Mouse (Mus musculus): ENCODE data around the gene Lrrc23. TPM values are rescaled to one million over a fixed set of nuclear protein-coding genes. Genes with fewer than 3 reads are reported as not detected.
A peak's percentile ranks its signal among the peaks of the same experiment; 100 is the strongest.

Gene Lrrc23
- polyA plus RNA-seq, 1 experiment from 2014 or later = 1.4 TPM

- H3K36me3 ChIP-seq (ENCODE audit: control insufficient read depth, insufficient read depth, low read length) = no peaks in the 10 kb centered on the region
- H3K27ac ChIP-seq (ENCODE audit: low read depth, low read length) = no peak overlapping the region
- H3K4me3 ChIP-seq (ENCODE audit: low read depth, low read length) = peak overlapping the region; percentile 44
- H3K4me2 ChIP-seq (ENCODE audit: low read depth) = peak overlapping the region; percentile 86
- H3K4me1 ChIP-seq (ENCODE audit: control insufficient read depth, insufficient read depth, low read length) = peaks cover 14% of the 10 kb centered on the region; the same call in 1 of the 2 replicates
- peaks cover 10% of the 10 kb centered on the region for H3K27me3 ChIP-seq (ENCODE audit: control insufficient read depth, insufficient read depth, low read length)
- H3K9ac ChIP-seq (ENCODE audit: low read length) = no peak overlapping the region
- WGBS = 8% methylated on average over 9 of the region's 9 CpGs
- H3K9me3 ChIP-seq (ENCODE audit: control insufficient read depth, low read length) = no peaks in the 10 kb centered on the region
- DNase-seq (ENCODE audit: low spot score) (no peak), ATAC-seq (ENCODE audit: insufficient read depth, low FRiP score, low TSS enrichment) (no peak)
Measured at GRCm38 (mm10) chr6:124768704-124769044, 10.9 kb downstream of the Lrrc23 start.

- Histone ChIP-seq H3K27ac (ENCODE audit: low read depth, low read length) (no peak overlapping the region), H3K4me2 (ENCODE audit: low read depth) (peak overlapping the region; percentile 86), H3K4me1 (ENCODE audit: control insufficient read depth, insufficient read depth, low read length) (peaks cover 14% of the 10 kb centered on the region; the same call in 1 of the 2 replicates), H3K9me3 (ENCODE audit: control insufficient read depth, low read length) (no peaks in the 10 kb centered on the region), H3K9ac (ENCODE audit: low read length) (no peak overlapping the region), H3K4me3 (ENCODE audit: low read depth, low read length) (peak overlapping the region; percentile 44; the same call in 1 of the 2 replicates), H3K27me3 (ENCODE audit: control insufficient read depth, insufficient read depth, low read length) (peaks cover 10% of the 10 kb centered on the region), H3K36me3 (ENCODE audit: control insufficient read depth, insufficient read depth, low read length) (no peaks in the 10 kb centered on the region)
- DNase-seq (ENCODE audit: low spot score) = no peak
- peak; percentile 32; the same call in 1 of the 2 replicates for ATAC-seq (ENCODE audit: insufficient read depth, low FRiP score, low TSS enrichment)
- 22% methylated on average over 18 of the region's 19 CpGs for WGBS
Measured at GRCm38 (mm10) chr6:124767920-124768703, 11.4 kb downstream of the Lrrc23 start.

DNA sequence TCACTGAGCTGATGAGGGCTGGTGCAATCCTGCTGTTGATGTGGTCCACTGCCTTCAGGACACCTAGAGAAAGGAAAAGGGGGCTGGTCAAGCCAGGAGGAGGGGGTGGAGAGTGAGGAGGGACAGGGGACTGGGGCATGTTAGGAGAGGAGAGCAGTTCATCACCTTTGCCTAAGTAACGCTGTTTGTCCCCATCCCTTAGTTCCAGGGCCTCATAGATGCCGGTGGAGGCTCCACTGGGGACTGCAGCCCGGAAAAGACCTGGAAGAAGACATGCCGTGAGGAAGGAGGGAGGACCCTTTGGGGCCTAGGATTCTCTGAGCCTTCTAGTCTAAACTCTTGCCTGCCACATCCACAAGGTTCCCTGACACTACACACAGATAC is 12.0 kb downstream of the Lrrc23 start:
- no peak overlapping the region for H3K9ac ChIP-seq (ENCODE audit: low read length)
- peaks cover 14% of the 10 kb centered on the region; the same call in 1 of the 2 replicates for H3K4me1 ChIP-seq (ENCODE audit: control insufficient read depth, insufficient read depth, low read length)
- no peak overlapping the region for H3K4me2 ChIP-seq (ENCODE audit: low read depth)
- peaks cover 10% of the 10 kb centered on the region for H3K27me3 ChIP-seq (ENCODE audit: control insufficient read depth, insufficient read depth, low read length)
- H3K36me3 ChIP-seq (ENCODE audit: control insufficient read depth, insufficient read depth, low read length) = no peaks in the 10 kb centered on the region
- H3K4me3 ChIP-seq (ENCODE audit: low read depth, low read length) = no peak overlapping the region
- no peak overlapping the region for H3K27ac ChIP-seq (ENCODE audit: low read depth, low read length)
- H3K9me3 ChIP-seq (ENCODE audit: control insufficient read depth, low read length) = no peaks in the 10 kb centered on the region
- DNase-seq (ENCODE audit: low spot score) (no peak), ATAC-seq (ENCODE audit: insufficient read depth, low FRiP score, low TSS enrichment) (no peak)
- WGBS = 35% methylated on average over 4 of the region's 4 CpGs

- H3K27ac ChIP-seq (ENCODE audit: low read depth, low read length) = no peak overlapping the region
- H3K9ac ChIP-seq (ENCODE audit: low read length) = no peak overlapping the region
- ATAC-seq (ENCODE audit: insufficient read depth, low FRiP score, low TSS enrichment) (no peak), DNase-seq (ENCODE audit: low spot score) (no peak)
- WGBS = 85% methylated on average over 7 of the region's 7 CpGs
- peaks cover 14% of the 10 kb centered on the region; the same call in 1 of the 2 replicates for H3K4me1 ChIP-seq (ENCODE audit: control insufficient read depth, insufficient read depth, low read length)
- no peaks in the 10 kb centered on the region for H3K36me3 ChIP-seq (ENCODE audit: control insufficient read depth, insufficient read depth, low read length)
- H3K9me3 ChIP-seq (ENCODE audit: control insufficient read depth, low read length) = no peaks in the 10 kb centered on the region
- H3K4me2 ChIP-seq (ENCODE audit: low read depth) = no peak overlapping the region
- H3K27me3 ChIP-seq (ENCODE audit: control insufficient read depth, insufficient read depth, low read length) = peaks cover 10% of the 10 kb centered on the region
- H3K4me3 ChIP-seq (ENCODE audit: low read depth, low read length) = no peak overlapping the region
Measured at GRCm38 (mm10) chr6:124765951-124766350, 13.6 kb downstream of the Lrrc23 start.

- Histone ChIP-seq H3K27me3 (ENCODE audit: control insufficient read depth, insufficient read depth, low read length) (no peaks in the 10 kb centered on the region), H3K36me3 (ENCODE audit: control insufficient read depth, insufficient read depth, low read length) (no peaks in the 10 kb centered on the region), H3K4me1 (ENCODE audit: control insufficient read depth, insufficient read depth, low read length) (peaks cover 27% of the 10 kb centered on the region), H3K4me2 (ENCODE audit: low read depth) (peak overlapping the region; percentile 12; the same call in 1 of the 2 replicates), H3K4me3 (ENCODE audit: low read depth, low read length) (no peak overlapping the region), H3K9ac (ENCODE audit: low read length) (no peak overlapping the region), H3K9me3 (ENCODE audit: control insufficient read depth, low read length) (no peaks in the 10 kb centered on the region), H3K27ac (ENCODE audit: low read depth, low read length) (no peak overlapping the region)
- WGBS = 5% methylated on average over 5 of the region's 5 CpGs
- DNase-seq (ENCODE audit: low spot score) (peak; percentile 82), ATAC-seq (ENCODE audit: insufficient read depth, low FRiP score, low TSS enrichment) (no peak)
Measured at GRCm38 (mm10) chr6:124759259-124759658, 20.3 kb downstream of the Lrrc23 start.

DNA sequence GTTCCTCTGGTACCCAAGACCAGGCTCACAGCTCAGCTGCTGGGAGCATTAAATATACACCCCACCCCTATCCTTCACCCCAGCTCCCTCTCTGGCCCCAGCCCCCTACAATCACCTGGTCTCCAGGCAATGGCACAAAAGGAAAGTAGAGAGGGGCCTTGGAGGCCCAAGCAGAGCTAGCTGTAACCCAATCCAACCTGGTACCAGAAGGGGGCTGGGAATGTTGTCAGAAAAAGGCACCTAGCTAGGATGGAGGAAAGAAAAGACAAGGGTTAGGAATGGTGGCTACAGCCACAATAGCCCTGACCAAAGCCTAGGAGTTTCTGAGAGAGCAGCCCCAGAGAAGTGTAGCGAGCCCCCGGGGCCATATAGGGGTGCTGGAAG is 20.7 kb downstream of the Lrrc23 start:
- no peak for DNase-seq (ENCODE audit: low spot score)
- no peaks in the 10 kb centered on the region for H3K9me3 ChIP-seq (ENCODE audit: control insufficient read depth, low read length)
- 0 out of 2 replicates have a peak overlapping the region, but pooled peaks have one; percentile 3 for H3K9ac ChIP-seq (ENCODE audit: low read length)
- no peaks in the 10 kb centered on the region for H3K36me3 ChIP-seq (ENCODE audit: control insufficient read depth, insufficient read depth, low read length)
- no peak overlapping the region for H3K4me3 ChIP-seq (ENCODE audit: low read depth, low read length)
- no peaks in the 10 kb centered on the region for H3K27me3 ChIP-seq (ENCODE audit: control insufficient read depth, insufficient read depth, low read length)
- H3K4me2 ChIP-seq (ENCODE audit: low read depth) = peak overlapping the region; percentile 12; the same call in 1 of the 2 replicates
- no peak for ATAC-seq (ENCODE audit: insufficient read depth, low FRiP score, low TSS enrichment)
- H3K27ac ChIP-seq (ENCODE audit: low read depth, low read length) = no peak overlapping the region
- WGBS = 72% methylated on average over 2 of the region's 2 CpGs
- peaks cover 27% of the 10 kb centered on the region for H3K4me1 ChIP-seq (ENCODE audit: control insufficient read depth, insufficient read depth, low read length)

GRCm38 (mm10) chr6:124757909-124758848 is 21.3 kb downstream of the Lrrc23 start:
- Histone ChIP-seq H3K9me3 (ENCODE audit: control insufficient read depth, low read length) (no peaks in the 10 kb centered on the region), H3K36me3 (ENCODE audit: control insufficient read depth, insufficient read depth, low read length) (no peaks in the 10 kb centered on the region), H3K27me3 (ENCODE audit: control insufficient read depth, insufficient read depth, low read length) (no peaks in the 10 kb centered on the region), H3K4me2 (ENCODE audit: low read depth) (peak overlapping the region; percentile 70), H3K9ac (ENCODE audit: low read length) (peak overlapping the region; percentile 94), H3K4me3 (ENCODE audit: low read depth, low read length) (peak overlapping the region; percentile 94), H3K27ac (ENCODE audit: low read depth, low read length) (peak overlapping the region; percentile 97), H3K4me1 (ENCODE audit: control insufficient read depth, insufficient read depth, low read length) (peaks cover 27% of the 10 kb centered on the region)
- no peak for ATAC-seq (ENCODE audit: insufficient read depth, low FRiP score, low TSS enrichment)
- WGBS = 36% methylated on average over 5 of the region's 5 CpGs
- peak; percentile 65 for DNase-seq (ENCODE audit: low spot score)

DNA sequence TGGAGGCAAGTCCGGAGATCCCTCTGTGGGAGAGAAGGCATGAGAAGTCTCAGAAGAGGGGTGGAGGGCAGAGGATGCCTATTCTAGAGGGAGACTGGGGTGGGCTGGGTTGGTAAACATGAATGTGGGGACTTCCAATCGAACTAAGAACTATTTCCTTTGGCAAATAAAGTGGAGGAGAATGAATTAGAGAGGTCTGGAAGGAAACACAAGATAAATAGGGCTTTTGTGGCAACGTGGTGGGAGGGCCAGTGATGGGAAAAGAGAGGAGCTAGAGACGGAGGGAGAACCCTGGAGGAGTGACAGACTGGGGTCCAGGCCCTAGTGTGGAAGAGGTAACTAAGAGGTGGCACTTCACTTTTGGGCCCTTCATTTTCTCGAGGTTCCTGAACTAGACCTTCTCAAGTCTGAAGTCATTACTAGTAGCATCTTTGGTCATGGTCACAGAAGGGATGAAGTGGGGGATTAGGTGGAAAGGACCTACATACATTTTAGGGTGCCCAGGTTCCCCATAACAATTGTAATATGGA is 22.1 kb downstream of the Lrrc23 start:
- ATAC-seq (ENCODE audit: insufficient read depth, low FRiP score, low TSS enrichment) (no peak), DNase-seq (ENCODE audit: low spot score) (peak; percentile 29)
- Histone ChIP-seq H3K4me2 (ENCODE audit: low read depth) (peak overlapping the region; percentile 70), H3K4me3 (ENCODE audit: low read depth, low read length) (peak overlapping the region; percentile 94), H3K9ac (ENCODE audit: low read length) (peak overlapping the region; percentile 94), H3K27ac (ENCODE audit: low read depth, low read length) (peak overlapping the region; percentile 97), H3K36me3 (ENCODE audit: control insufficient read depth, insufficient read depth, low read length) (no peaks in the 10 kb centered on the region), H3K9me3 (ENCODE audit: control insufficient read depth, low read length) (no peaks in the 10 kb centered on the region), H3K4me1 (ENCODE audit: control insufficient read depth, insufficient read depth, low read length) (peaks cover 27% of the 10 kb centered on the region), H3K27me3 (ENCODE audit: control insufficient read depth, insufficient read depth, low read length) (no peaks in the 10 kb centered on the region)
- 6% methylated on average over 5 of the region's 5 CpGs for WGBS
